Mouse (Mus musculus): Measurements from ENCODE around the gene Gm10197. TPM values are rescaled to one million over a fixed set of nuclear protein-coding genes. Genes with fewer than 3 reads are reported as not detected.

The Gm10197 gene
- polyA plus RNA-seq, 1 experiment, result not detected

GRCm38 (mm10) chr19:53362967-53363366, 8.6 kb downstream of the Gm10197 start:
- TF ChIP-seq GATA1 (IDR thresholded peaks at IDR 0.05; ENCODE audit: borderline replicate concordance, low read length) (no peak), FLI1 (IDR thresholded peaks at IDR 0.05; ENCODE audit: low read length) (no peak)
- peaks cover 7% of the 10 kb centered on the region; the same call in 1 of the 2 replicates for H3K4me1 ChIP-seq
- no peak overlapping the region for H3K4me3 ChIP-seq (replicated peaks)
- H3K27me3 ChIP-seq (replicated peaks), result no peaks in the 10 kb centered on the region
- peaks cover 8% of the 10 kb centered on the region for H3K36me3 ChIP-seq (replicated peaks; ENCODE audit: low read length)
- H3K9me3 ChIP-seq, result no peaks in the 10 kb centered on the region

- no peak overlapping the region for H3K4me3 ChIP-seq (replicated peaks)
- TF ChIP-seq GATA1 (IDR thresholded peaks at IDR 0.05; ENCODE audit: borderline replicate concordance, low read length), result no peak
- no peak for TF ChIP-seq FLI1 (IDR thresholded peaks at IDR 0.05; ENCODE audit: low read length)
- H3K27me3 ChIP-seq (replicated peaks), result no peaks in the 10 kb centered on the region
- no peaks in the 10 kb centered on the region for H3K9me3 ChIP-seq
- peaks cover 3% of the 10 kb centered on the region; the same call in 1 of the 2 replicates for H3K4me1 ChIP-seq
- peaks cover 25% of the 10 kb centered on the region for H3K36me3 ChIP-seq (replicated peaks; ENCODE audit: low read length)
Measured at GRCm38 (mm10) chr19:53360265-53360958, 11.2 kb downstream of the Gm10197 start.

- Histone ChIP-seq H3K9me3 (no peaks in the 10 kb centered on the region), H3K36me3 (replicated peaks; ENCODE audit: low read length) (peaks cover 30% of the 10 kb centered on the region), H3K4me3 (replicated peaks) (no peak overlapping the region), H3K27me3 (replicated peaks) (no peaks in the 10 kb centered on the region), H3K4me1 (peaks cover 3% of the 10 kb centered on the region; the same call in 1 of the 2 replicates)
- TF ChIP-seq FLI1 (IDR thresholded peaks at IDR 0.05; ENCODE audit: low read length) (no peak), GATA1 (IDR thresholded peaks at IDR 0.05; ENCODE audit: borderline replicate concordance, low read length) (no peak)
Measured at GRCm38 (mm10) chr19:53359160-53360033, 12.2 kb downstream of the Gm10197 start.

- H3K4me3 ChIP-seq (replicated peaks), result no peak overlapping the region
- H3K36me3 ChIP-seq (replicated peaks; ENCODE audit: low read length), result peaks cover 52% of the 10 kb centered on the region
- TF ChIP-seq FLI1 (IDR thresholded peaks at IDR 0.05; ENCODE audit: low read length), result no peak
- no peak for TF ChIP-seq GATA1 (IDR thresholded peaks at IDR 0.05; ENCODE audit: borderline replicate concordance, low read length)
- H3K4me1 ChIP-seq, result peaks cover 6% of the 10 kb centered on the region; the same call in 1 of the 2 replicates
- no peaks in the 10 kb centered on the region for H3K27me3 ChIP-seq (replicated peaks)
- H3K9me3 ChIP-seq, result no peaks in the 10 kb centered on the region
Measured at GRCm38 (mm10) chr19:53355065-53355464, 16.5 kb downstream of the Gm10197 start.

GRCm38 (mm10) chr19:53354271-53355000, 17.1 kb downstream of the Gm10197 start:
- Histone ChIP-seq H3K27me3 (replicated peaks) (no peaks in the 10 kb centered on the region), H3K36me3 (replicated peaks; ENCODE audit: low read length) (peaks cover 56% of the 10 kb centered on the region), H3K4me1 (peaks cover 2% of the 10 kb centered on the region; the same call in 1 of the 2 replicates), H3K9me3 (no peaks in the 10 kb centered on the region), H3K4me3 (replicated peaks) (no peak overlapping the region)
- TF ChIP-seq GATA1 (IDR thresholded peaks at IDR 0.05; ENCODE audit: borderline replicate concordance, low read length) (no peak), FLI1 (IDR thresholded peaks at IDR 0.05; ENCODE audit: low read length) (no peak)

- no peaks in the 10 kb centered on the region for H3K9me3 ChIP-seq
- peaks cover 56% of the 10 kb centered on the region for H3K36me3 ChIP-seq (replicated peaks; ENCODE audit: low read length)
- TF ChIP-seq GATA1 (IDR thresholded peaks at IDR 0.05; ENCODE audit: borderline replicate concordance, low read length) (no peak), FLI1 (IDR thresholded peaks at IDR 0.05; ENCODE audit: low read length) (no peak)
- H3K4me3 ChIP-seq (replicated peaks), result no peak overlapping the region
- H3K27me3 ChIP-seq (replicated peaks), result no peaks in the 10 kb centered on the region
- peaks cover 2% of the 10 kb centered on the region; the same call in 1 of the 2 replicates for H3K4me1 ChIP-seq
Measured at GRCm38 (mm10) chr19:53353864-53354263, 17.7 kb downstream of the Gm10197 start.

- peaks cover 3% of the 10 kb centered on the region; the same call in 1 of the 2 replicates for H3K4me1 ChIP-seq
- no peaks in the 10 kb centered on the region for H3K27me3 ChIP-seq (replicated peaks)
- TF ChIP-seq FLI1 (IDR thresholded peaks at IDR 0.05; ENCODE audit: low read length) (no peak), GATA1 (IDR thresholded peaks at IDR 0.05; ENCODE audit: borderline replicate concordance, low read length) (no peak)
- peaks cover 66% of the 10 kb centered on the region for H3K36me3 ChIP-seq (replicated peaks; ENCODE audit: low read length)
- H3K9me3 ChIP-seq, result no peaks in the 10 kb centered on the region
- H3K4me3 ChIP-seq (replicated peaks), result no peak overlapping the region
Measured at GRCm38 (mm10) chr19:53345766-53346165, 25.8 kb downstream of the Gm10197 start.

- Histone ChIP-seq H3K4me1 (peaks cover 8% of the 10 kb centered on the region), H3K4me3 (replicated peaks) (no peak overlapping the region), H3K36me3 (replicated peaks; ENCODE audit: low read length) (peaks cover 55% of the 10 kb centered on the region), H3K27me3 (replicated peaks) (no peaks in the 10 kb centered on the region), H3K9me3 (no peaks in the 10 kb centered on the region)
- TF ChIP-seq GATA1 (IDR thresholded peaks at IDR 0.05; ENCODE audit: borderline replicate concordance, low read length) (no peak), FLI1 (IDR thresholded peaks at IDR 0.05; ENCODE audit: low read length) (no peak)
Measured at GRCm38 (mm10) chr19:53344062-53344461, 27.5 kb downstream of the Gm10197 start.

- no peaks in the 10 kb centered on the region for H3K27me3 ChIP-seq (replicated peaks)
- H3K9me3 ChIP-seq, result no peaks in the 10 kb centered on the region
- H3K4me1 ChIP-seq, result peaks cover 11% of the 10 kb centered on the region
- no peak overlapping the region for H3K4me3 ChIP-seq (replicated peaks)
- H3K36me3 ChIP-seq (replicated peaks; ENCODE audit: low read length), result peaks cover 59% of the 10 kb centered on the region
- TF ChIP-seq GATA1 (IDR thresholded peaks at IDR 0.05; ENCODE audit: borderline replicate concordance, low read length) (no peak), FLI1 (IDR thresholded peaks at IDR 0.05; ENCODE audit: low read length) (no peak)
Measured at GRCm38 (mm10) chr19:53343174-53343881, 28.2 kb downstream of the Gm10197 start.
